Mouse (Mus musculus) kidney, embryonic 16.5 days (tissue): ENCODE measurements around the gene Tomm40. TPM values are rescaled to one million over a fixed set of nuclear protein-coding genes. Genes with fewer than 3 reads are reported as not detected.

Experiments used
- ATAC-seq: fragments of 200-750 bp; cut with Nextera tagmentation; 2 replicates; pipeline ENCODE4 v1.8.0; 2017; ENCODE audit warnings: moderate TSS enrichment; ENCODE audit not compliant: low FRiP score, low TSS enrichment
- H3K27ac ChIP-seq: fragments of 300-500 bp; sonication (generic); 2 replicates; pipeline ENCODE4 v1.5.1; 2014; ENCODE audit warnings: low read length
- H3K27me3 ChIP-seq: fragments of 300-500 bp; sonication (generic); 2 replicates; pipeline ENCODE4 v1.6.1; 2014; ENCODE audit warnings: low read length, control low read depth, mixed read lengths; ENCODE audit not compliant: insufficient read depth
- H3K36me3 ChIP-seq: fragments of 300-500 bp; sonication (generic); 2 replicates; pipeline ENCODE4 v1.6.1; 2014; ENCODE audit warnings: low read length, control low read depth, mixed read lengths; ENCODE audit not compliant: insufficient read depth
- H3K4me1 ChIP-seq: fragments of 300-500 bp; sonication (generic); 2 replicates; pipeline ENCODE4 v1.6.1; 2014; ENCODE audit warnings: low read length, control low read depth, mixed read lengths; ENCODE audit not compliant: insufficient read depth
- H3K4me2 ChIP-seq: fragments of 300-500 bp; sonication (generic); replicated peaks from 2 replicates; pipeline ENCODE4 v1.6.1; 2014; ENCODE audit warnings: low read depth, low read length
- H3K4me3 ChIP-seq: fragments of 300-500 bp; sonication (generic); 2 replicates; pipeline ENCODE4 v1.5.1; 2014; ENCODE audit warnings: mild to moderate bottlenecking, low read length
- H3K9ac ChIP-seq: fragments of 300-500 bp; sonication (generic); replicated peaks from 2 replicates; pipeline ENCODE4 v1.6.1; 2014; ENCODE audit warnings: low read length
- H3K9me3 ChIP-seq: fragments of 300-500 bp; sonication (generic); 2 replicates; pipeline ENCODE4 v1.6.1; 2016; ENCODE audit warnings: low read length, control low read depth
- WGBS: fragments of 180-500 bp; shearing (Covaris S2); extraction: QIAGEN DNeasy Blood & Tissue Kit; methylation state at CpG from one replicate; pipeline ENCODE4 v1.1.7; 2014; 5-methylcytosine and 5-hydroxymethylcytosine counted together
- polyA plus RNA-seq: library from polyadenylated mRNA; unstranded; fragments of >200 nt; fragmentation: Nextera tagmentation; extraction: Ambion mirVana; gene quantifications from 2 replicates; pipeline ENCODE4 v1.2.1, GENCODE M21; 2015

Tomm40 gene
- polyA plus RNA-seq, 1 experiment from 2014 or later: 153 TPM

GRCm38 (mm10) chr7:19745971-19746370 is 30.7 kb upstream of the Tomm40 start:
- no peaks in the 10 kb centered on the region for H3K27me3 ChIP-seq
- H3K9ac ChIP-seq: no peak overlapping the region
- no peaks in the 10 kb centered on the region for H3K9me3 ChIP-seq
- ATAC-seq: no peak
- no peak overlapping the region for H3K4me3 ChIP-seq
- peaks cover 68% of the 10 kb centered on the region for H3K4me1 ChIP-seq
- no peak overlapping the region for H3K4me2 ChIP-seq
- WGBS: 60% methylated on average over 8 of the region's 10 CpGs
- H3K36me3 ChIP-seq: peaks cover 13% of the 10 kb centered on the region
- 0 out of 2 replicates have a peak overlapping the region, but pooled peaks have one; percentile 28 for H3K27ac ChIP-seq

GRCm38 (mm10) chr7:19744590-19745385 is 29.6 kb upstream of the Tomm40 start:
- H3K36me3 ChIP-seq: peaks cover 25% of the 10 kb centered on the region
- H3K9ac ChIP-seq: peak overlapping the region; percentile 39
- no peaks in the 10 kb centered on the region for H3K27me3 ChIP-seq
- H3K4me1 ChIP-seq: peaks cover 64% of the 10 kb centered on the region
- H3K27ac ChIP-seq: peak overlapping the region; percentile 72
- no peak overlapping the region for H3K4me3 ChIP-seq
- peak; percentile 3 for ATAC-seq
- WGBS: 36% methylated on average over 14 of the region's 14 CpGs
- 0 out of 2 replicates have a peak, but pooled peaks cover 6% of the 10 kb centered on the region for H3K9me3 ChIP-seq
- H3K4me2 ChIP-seq: peak overlapping the region; percentile 30

GRCm38 (mm10) chr7:19743791-19744190 is 28.6 kb upstream of the Tomm40 start:
- Histone ChIP-seq H3K27me3 (no peaks in the 10 kb centered on the region), H3K36me3 (peaks cover 25% of the 10 kb centered on the region), H3K9ac (no peak overlapping the region), H3K4me1 (peaks cover 64% of the 10 kb centered on the region), H3K4me2 (no peak overlapping the region), H3K27ac (peak overlapping the region; percentile 31; the same call in 1 of the 2 replicates), H3K9me3 (0 out of 2 replicates have a peak, but pooled peaks cover 6% of the 10 kb centered on the region), H3K4me3 (no peak overlapping the region)
- ATAC-seq: no peak
- WGBS: 82% methylated on average over 6 of the region's 6 CpGs

DNA sequence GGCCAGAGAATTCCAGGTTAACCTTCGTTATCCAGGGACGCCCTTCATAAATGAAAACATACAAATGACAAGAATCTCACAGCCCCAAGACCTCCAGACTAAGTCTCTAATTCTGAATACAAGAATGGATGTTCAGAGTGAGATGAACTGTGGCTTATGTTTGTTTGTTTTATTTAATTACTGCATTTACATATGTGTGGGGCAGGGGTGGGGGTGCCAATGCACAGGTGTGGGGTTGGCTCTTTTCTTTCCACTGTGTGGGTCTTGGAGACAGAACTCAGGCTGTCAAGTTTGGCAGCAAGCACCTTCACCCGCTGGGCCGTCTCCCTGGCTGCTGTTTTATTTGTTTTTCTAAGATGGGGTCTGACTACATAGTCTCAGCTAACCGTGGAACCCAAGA is 27.2 kb upstream of the Tomm40 start:
- peaks cover 56% of the 10 kb centered on the region for H3K4me1 ChIP-seq
- 0 out of 2 replicates have a peak, but pooled peaks cover 6% of the 10 kb centered on the region for H3K9me3 ChIP-seq
- 35% methylated on average over 5 of the region's 5 CpGs for WGBS
- H3K36me3 ChIP-seq: peaks cover 35% of the 10 kb centered on the region
- H3K27me3 ChIP-seq: no peaks in the 10 kb centered on the region
- no peak overlapping the region for H3K4me3 ChIP-seq
- H3K4me2 ChIP-seq: no peak overlapping the region
- no peak overlapping the region for H3K9ac ChIP-seq
- ATAC-seq: no peak
- H3K27ac ChIP-seq: peak overlapping the region; percentile 82; the same call in 1 of the 2 replicates

GRCm38 (mm10) chr7:19741329-19742031 is 26.2 kb upstream of the Tomm40 start:
- WGBS: 13% methylated on average over 8 of the region's 8 CpGs
- Histone ChIP-seq H3K4me1 (peaks cover 49% of the 10 kb centered on the region), H3K27ac (peak overlapping the region; percentile 82)

DNA sequence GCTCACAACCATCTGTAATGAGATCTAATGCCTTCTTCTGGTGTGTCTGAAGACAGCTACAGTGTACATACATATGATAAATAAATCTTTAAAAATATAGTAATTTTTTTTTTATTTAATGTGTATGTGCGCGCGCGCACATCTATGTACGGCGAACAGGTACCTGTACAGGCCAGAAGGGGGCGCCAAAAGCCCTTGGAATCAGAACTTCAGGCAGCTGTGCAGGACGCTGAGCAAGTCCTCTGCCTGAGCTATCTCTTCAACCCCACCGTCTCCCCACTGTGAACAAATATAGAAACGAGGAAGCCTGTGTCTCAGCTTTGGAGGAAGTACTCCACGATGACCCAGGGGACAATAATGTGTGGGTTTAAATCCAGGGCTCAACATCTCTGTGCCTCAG is 25.0 kb upstream of the Tomm40 start:
- H3K9ac ChIP-seq: no peak overlapping the region
- no peaks in the 10 kb centered on the region for H3K27me3 ChIP-seq
- H3K36me3 ChIP-seq: peaks cover 52% of the 10 kb centered on the region
- ATAC-seq: no peak
- no peak overlapping the region for H3K4me3 ChIP-seq
- no peak overlapping the region for H3K27ac ChIP-seq
- H3K4me2 ChIP-seq: no peak overlapping the region
- H3K9me3 ChIP-seq: 0 out of 2 replicates have a peak, but pooled peaks cover 6% of the 10 kb centered on the region
- 90% methylated on average over 11 of the region's 11 CpGs for WGBS
- H3K4me1 ChIP-seq: peaks cover 37% of the 10 kb centered on the region

More at GRCm38 (mm10) chr7:19741329-19742031, 26.2 kb upstream of the Tomm40 start:
- Histone ChIP-seq H3K27me3 (no peaks in the 10 kb centered on the region), H3K4me2 (no peak overlapping the region), H3K9me3 (0 out of 2 replicates have a peak, but pooled peaks cover 6% of the 10 kb centered on the region), H3K36me3 (peaks cover 45% of the 10 kb centered on the region), H3K4me3 (no peak overlapping the region), H3K9ac (peak overlapping the region; percentile 29; the same call in 1 of the 2 replicates)
- peak; percentile 61 for ATAC-seq

- Histone ChIP-seq H3K4me1 (peaks cover 27% of the 10 kb centered on the region), H3K36me3 (peaks cover 64% of the 10 kb centered on the region), H3K9me3 (0 out of 2 replicates have a peak, but pooled peaks cover 6% of the 10 kb centered on the region), H3K4me2 (no peak overlapping the region), H3K27me3 (no peaks in the 10 kb centered on the region), H3K4me3 (no peak overlapping the region), H3K27ac (no peak overlapping the region), H3K9ac (no peak overlapping the region)
- WGBS: 88% methylated on average over 3 of the region's 3 CpGs
- ATAC-seq: no peak
These were observed 23.5 kb upstream of the Tomm40 start for GRCm38 (mm10) chr7:19738771-19739170.

- Histone ChIP-seq H3K36me3 (peaks cover 76% of the 10 kb centered on the region), H3K27me3 (no peaks in the 10 kb centered on the region), H3K9me3 (0 out of 2 replicates have a peak, but pooled peaks cover 6% of the 10 kb centered on the region), H3K4me3 (no peak overlapping the region), H3K4me1 (peaks cover 15% of the 10 kb centered on the region), H3K27ac (no peak overlapping the region), H3K9ac (no peak overlapping the region), H3K4me2 (no peak overlapping the region)
- WGBS: 79% methylated on average over 16 of the region's 16 CpGs
- no peak for ATAC-seq
These were observed 21.3 kb upstream of the Tomm40 start for GRCm38 (mm10) chr7:19736389-19737057.

DNA sequence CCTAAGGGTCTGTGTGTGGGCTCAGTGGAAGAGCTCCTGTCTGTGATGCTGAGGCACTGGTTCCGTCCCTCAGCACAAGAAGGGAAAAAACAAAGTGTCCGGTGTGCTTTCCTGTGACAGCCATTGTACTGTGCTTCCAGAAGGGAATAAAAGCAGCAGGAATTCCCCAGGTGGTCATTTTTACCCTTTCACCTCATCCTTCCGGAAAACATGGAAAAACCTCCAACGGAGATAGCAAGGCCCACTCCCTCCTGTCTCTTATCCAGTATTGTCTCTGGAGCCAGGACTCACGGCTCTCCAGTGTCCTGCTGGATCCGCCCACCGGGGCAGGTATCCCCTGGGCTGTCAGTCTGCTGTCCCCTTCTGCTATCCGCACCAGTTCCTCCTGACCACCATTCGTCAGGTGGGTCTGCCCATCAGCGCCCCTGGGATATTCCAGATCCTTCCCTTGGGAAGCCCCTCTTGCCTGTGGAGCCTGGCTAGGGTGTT is 19.0 kb upstream of the Tomm40 start:
- Histone ChIP-seq H3K9me3 (no peaks in the 10 kb centered on the region), H3K36me3 (peaks cover 85% of the 10 kb centered on the region), H3K27me3 (no peaks in the 10 kb centered on the region), H3K4me2 (no peak overlapping the region), H3K4me1 (0 out of 2 replicates have a peak, but pooled peaks cover 4% of the 10 kb centered on the region), H3K9ac (no peak overlapping the region), H3K4me3 (no peak overlapping the region), H3K27ac (no peak overlapping the region)
- WGBS: 83% methylated on average over 10 of the region's 10 CpGs
- ATAC-seq: no peak
